19 mouse cellular contexts compared by ENCODE assay signal in the genomic region with DNA sequence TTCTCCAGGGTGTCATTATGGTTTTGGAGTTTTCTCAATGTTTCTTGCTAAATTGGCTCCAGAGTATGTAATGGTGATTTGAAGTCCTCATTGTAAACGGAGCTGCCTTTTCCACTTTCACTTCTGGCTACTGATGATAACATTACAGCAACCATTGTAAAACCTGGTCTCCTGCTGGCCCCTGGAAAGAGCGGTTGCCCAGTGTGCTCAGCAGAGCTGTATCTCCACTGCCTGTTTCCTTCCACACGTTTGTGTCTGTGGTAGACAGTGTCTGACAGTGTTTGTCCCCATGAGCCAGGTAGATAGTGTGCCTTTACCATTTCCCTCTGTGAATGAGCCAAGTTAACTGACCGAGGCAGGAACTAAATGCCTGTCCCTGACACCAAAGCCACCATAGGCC. TPM values are rescaled to one million over a fixed set of nuclear protein-coding genes. Genes with fewer than 3 reads are reported as not detected.
DNase-seq lines count a peak whose midpoint lies in the region; ATAC-seq and TF ChIP-seq lines count a peak whose summit lies in the region.
"Had no signal": no experiment of that assay in that cellular context is flagged by ENCODE, and none has a peak within 500 bp of the region (broad histone marks: within the 10 kb centered on the region; RNA-seq: fewer than 3 reads in every experiment).

No protein-coding gene starts in this region.

- no peak for TF ChIP-seq EP300 in liver, embryonic 14.5 days (IDR thresholded peaks at IDR 0.05; ENCODE audit: low read depth)

- H3K4me2 ChIP-seq in liver, embryonic 14.5 days (ENCODE audit: low read depth): no peak overlapping the region; the same call in 1 of the 2 replicates
- no peak overlapping the region for H3K4me2 ChIP-seq in liver, embryonic 11.5 days
- H3K4me2 ChIP-seq: embryonic facial prominence, embryonic 13.5 days; forebrain, embryonic 12.5 days; hindbrain, embryonic 13.5 days had no signal

- WGBS in liver, embryonic 14.5 days (ENCODE audit: insufficient replicate concordance): 14% methylated on average over 4 of the region's 4 CpGs
- 32% methylated on average over 4 of the region's 4 CpGs for WGBS in liver, embryonic 11.5 days

- no peak overlapping the region for H3K9ac ChIP-seq in liver, embryonic 14.5 days (replicated peaks)
- H3K9ac ChIP-seq in liver, embryonic 11.5 days (ENCODE audit: low read depth, low read length): no peak overlapping the region
- H3K9ac ChIP-seq: embryonic facial prominence, embryonic 13.5 days; forebrain, embryonic 12.5 days; hindbrain, embryonic 13.5 days had no signal

- H3K4me3 ChIP-seq in liver, embryonic 14.5 days (ENCODE audit: insufficient read depth in 1 of 2, low read depth in 2 of 2, low read length in 2 of 2): no peak overlapping the region
- H3K4me3 ChIP-seq in liver, embryonic 11.5 days (ENCODE audit: low read depth, low read length): no peak overlapping the region
- H3K4me3 ChIP-seq in megakaryocyte, embryonic 14.5 days (replicated peaks): peak overlapping the region; percentile 79
- H3K4me3 ChIP-seq: embryonic facial prominence, embryonic 13.5 days; forebrain, embryonic 12.5 days; hindbrain, embryonic 13.5 days had no signal

- peaks cover 0 to 6% of the 10 kb centered on the region in 2 experiments; a peak in 1 of 4 replicates for H3K4me1 ChIP-seq in liver, embryonic 14.5 days (replicated peaks; ENCODE audit: control insufficient read depth in 2 of 2, insufficient read depth in 2 of 2, low read length in 1 of 2)
- H3K4me1 ChIP-seq in liver, embryonic 11.5 days (replicated peaks; ENCODE audit: control insufficient read depth, insufficient read depth, low read length): no peaks in the 10 kb centered on the region
- peaks cover 62% of the 10 kb centered on the region for H3K4me1 ChIP-seq in megakaryocyte, embryonic 14.5 days
- H3K4me1 ChIP-seq: embryonic facial prominence, embryonic 13.5 days; forebrain, embryonic 12.5 days had no signal

- no peaks in the 10 kb centered on the region; the same call in 1 of the 2 replicates for H3K27me3 ChIP-seq in liver, embryonic 14.5 days (ENCODE audit: control insufficient read depth, insufficient read depth, low read length)
- no peaks in the 10 kb centered on the region for H3K27me3 ChIP-seq in liver, embryonic 11.5 days (replicated peaks; ENCODE audit: control insufficient read depth, insufficient read depth, low read length)
- H3K27me3 ChIP-seq in megakaryocyte, embryonic 14.5 days (replicated peaks): no peaks in the 10 kb centered on the region
- H3K27me3 ChIP-seq: embryonic facial prominence, embryonic 13.5 days; hindbrain, embryonic 13.5 days had no signal

- H3K9me3 ChIP-seq in liver, embryonic 14.5 days (ENCODE audit: control insufficient read depth, low read length): no peaks in the 10 kb centered on the region
- H3K9me3 ChIP-seq in liver, embryonic 11.5 days (ENCODE audit: control insufficient read depth, low read length): no peaks in the 10 kb centered on the region
- H3K9me3 ChIP-seq in megakaryocyte, embryonic 14.5 days: no peaks in the 10 kb centered on the region
- H3K9me3 ChIP-seq: embryonic facial prominence, embryonic 13.5 days; forebrain, embryonic 12.5 days; hindbrain, embryonic 13.5 days had no signal

- TF ChIP-seq CTCF in liver, embryonic 14.5 days (IDR thresholded peaks at IDR 0.05; ENCODE audit: low read depth): no peak

- ATAC-seq in liver, embryonic 14.5 days (ENCODE audit: insufficient read depth): 0 out of 2 replicates have a peak, but pooled peaks have one; percentile 17
- ATAC-seq in liver, embryonic 11.5 days (replicated peaks; ENCODE audit: low FRiP score): no peak
- ATAC-seq in granulocyte monocyte progenitor cell, adult 5-6 weeks (replicated peaks; ENCODE audit: poor library complexity, severe bottlenecking): peak; percentile 40; the same call in 1 of the 2 replicates
- ATAC-seq: activated CD4-positive, CD25-positive, alpha-beta regulatory T cell, adult 4 months; forebrain, embryonic 16.5 days had no signal

- no peak overlapping the region for H3K27ac ChIP-seq in liver, embryonic 14.5 days
- H3K27ac ChIP-seq in liver, embryonic 11.5 days (ENCODE audit: low read depth, low read length): no peak overlapping the region
- H3K27ac ChIP-seq: embryonic facial prominence, embryonic 13.5 days; forebrain, embryonic 12.5 days; hindbrain, embryonic 13.5 days had no signal

- DNase-seq in liver, embryonic 14.5 days (ENCODE audit: low read depth in 3 of 3, low spot score in 3 of 3): no peak
- no peak for DNase-seq in liver, embryonic 11.5 days (ENCODE audit: low spot score)
- no peak for DNase-seq in right cerebral cortex, postnatal 14 days
- DNase-seq in frontal cortex, postnatal 10 days (ENCODE audit: low spot score in 2 of 2): no peak
- no peak for DNase-seq in T-cell, adult 2 months (ENCODE audit: low spot score)
- DNase-seq: adrenal gland, postnatal 14 days; cerebellum, adult 11-12 months; cerebellum, adult 9-10 months; cerebellum, postnatal 25 days; gastrocnemius, postnatal 14 days; heart, postnatal 10 days; heart, postnatal 4 days had no signal

- H3K36me3 ChIP-seq in liver, embryonic 14.5 days (replicated peaks; ENCODE audit: control insufficient read depth, insufficient read depth, low read depth): no peaks in the 10 kb centered on the region
- H3K36me3 ChIP-seq in liver, embryonic 11.5 days (ENCODE audit: control insufficient read depth, insufficient read depth, low read length): no peaks in the 10 kb centered on the region
- H3K36me3 ChIP-seq in megakaryocyte, embryonic 14.5 days (replicated peaks; ENCODE audit: low read length): no peaks in the 10 kb centered on the region
- H3K36me3 ChIP-seq: embryonic facial prominence, embryonic 13.5 days; forebrain, embryonic 12.5 days; hindbrain, embryonic 13.5 days had no signal

RNA-seq across cellular contexts. Expression of a gene that starts 33.1 kb away (rescaled TPM):
- 94.7 and 146 TPM in 2 replicates for polyA plus RNA-seq in liver, embryonic 14.5 days (2012; rRNA removed)
- 281 and 289 TPM in 2 replicates for polyA plus RNA-seq in liver, embryonic 14.5 days (2014; fragmentation: Nextera tagmentation; extraction: Ambion mirVana)
- polyA plus RNA-seq in liver, embryonic 11.5 days (2014; fragmentation: Nextera tagmentation; extraction: Ambion mirVana): 457 and 496 TPM in 2 replicates
- total RNA-seq in granulocyte monocyte progenitor cell, adult 5-6 weeks (2014; fragmentation: Nextera tagmentation): 274 and 294 TPM in 2 replicates
- 340 and 376 TPM in 2 replicates for total RNA-seq in granulocyte monocyte progenitor cell, adult 5-6 weeks (2017)
- 1.9 and 4.9 TPM in 2 replicates for polyA plus RNA-seq in megakaryocyte, embryonic 14.5 days (2012; ENCODE audit: insufficient read depth, low replicate concordance)

RNA-seq across cellular contexts. Expression of a gene that starts 54.5 kb away (rescaled TPM):
- 16.0 and 28.1 TPM in 2 replicates for polyA plus RNA-seq in liver, embryonic 14.5 days (2012; rRNA removed)
- 48.9 and 55.0 TPM in 2 replicates for polyA plus RNA-seq in liver, embryonic 14.5 days (2014; fragmentation: Nextera tagmentation; extraction: Ambion mirVana)
- 102 and 117 TPM in 2 replicates for polyA plus RNA-seq in liver, embryonic 11.5 days (2014; fragmentation: Nextera tagmentation; extraction: Ambion mirVana)
- total RNA-seq in granulocyte monocyte progenitor cell, adult 5-6 weeks (2014; fragmentation: Nextera tagmentation): 79.8 and 118 TPM in 2 replicates
- 66.0 and 82.7 TPM in 2 replicates for total RNA-seq in granulocyte monocyte progenitor cell, adult 5-6 weeks (2017)
- polyA plus RNA-seq in megakaryocyte, embryonic 14.5 days (2012; ENCODE audit: insufficient read depth, low replicate concordance): 3.3 TPM in 1 of 2 replicates, not detected in the other

Comparison
In these comparisons a context has a peak if more than half of its experiments do, and no peak if none do; other contexts are left out.
1. RNA of a gene that starts 33.1 kb away (polyA plus RNA-seq): 457 to 496 TPM in liver, embryonic 11.5 days and 94.7 to 289 TPM in liver, embryonic 14.5 days; 1.9 to 4.9 TPM in megakaryocyte, embryonic 14.5 days; every median in the first group is over 10 times any median in the second.